Mouse (Mus musculus) left cerebral cortex, postnatal 4 days (tissue): ENCODE measurements around the gene Gngt1. TPM values are rescaled to one million over a fixed set of nuclear protein-coding genes. Genes with fewer than 3 reads are reported as not detected.

ENCODE experiments used
- total RNA-seq, 2 experiments: library from RNA; stranded (reverse); gene quantifications; 2 replicates each; pipeline ENCODE4 v1.2.3; 2021

Gngt1 gene
- total RNA-seq, 2 experiments from 2014 or later = not detected

Other genes starting within 250 kb of the Gngt1 start
- under 1 TPM in 1 of 2 experiments, not detected in 1; 0.93 TPM for gene Calcr, start 229.1 kb upstream of the Gngt1 start, total RNA-seq
- gene Tfpi2, start 4.9 kb upstream of the Gngt1 start, total RNA-seq = not detected
- gene Gng11, start 10.1 kb downstream of the Gngt1 start, total RNA-seq = 1 to 10 TPM; 8.2 to 9.3 TPM
- gene Bet1, start 93.2 kb downstream of the Gngt1 start, total RNA-seq = 10 to 100 TPM; 15.7 to 20.8 TPM